In the genomic region with DNA sequence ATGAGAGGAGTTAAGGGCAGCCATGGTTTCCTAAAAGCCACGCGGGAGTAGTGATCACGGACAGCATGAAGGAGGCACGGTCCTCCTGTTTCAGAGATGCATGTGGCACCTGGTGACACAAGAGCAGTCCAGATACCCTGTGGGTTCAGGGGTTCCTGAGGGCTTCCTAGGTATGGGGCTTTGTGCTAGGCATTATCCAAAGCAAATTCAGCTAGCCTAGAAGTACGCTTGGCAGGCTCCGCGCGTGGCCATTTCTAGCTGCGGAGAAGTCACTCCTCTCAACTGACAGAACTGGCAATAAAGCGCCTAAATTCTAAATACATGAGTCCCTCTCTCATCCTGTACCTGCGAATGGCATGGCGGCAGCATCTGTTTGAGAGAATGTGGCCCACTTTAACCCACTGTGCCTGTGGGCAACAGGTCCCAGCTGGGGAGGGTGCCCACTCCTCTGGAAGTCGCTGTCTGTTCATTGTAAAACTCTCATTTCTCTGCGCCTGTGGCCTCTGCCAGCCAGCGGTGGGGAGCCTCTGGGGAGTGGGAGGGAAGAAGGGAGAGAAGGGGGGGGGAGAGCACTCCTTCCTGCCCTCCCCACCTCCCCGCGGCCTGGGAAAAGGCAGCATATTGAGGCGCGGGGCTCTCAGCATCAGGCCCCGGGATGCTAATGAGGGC, we compare ENCODE assay signal across 8 mouse cellular contexts. TPM values are rescaled to one million over a fixed set of nuclear protein-coding genes. Genes with fewer than 3 reads are reported as not detected.
DNase-seq lines count a peak whose midpoint lies in the region; ATAC-seq and TF ChIP-seq lines count a peak whose summit lies in the region.

No protein-coding gene starts in this region.

- TF ChIP-seq POLR2A in heart, adult 2 months (IDR thresholded peaks at IDR 0.05; ENCODE audit: insufficient read depth, low read depth, low read length) = no peak
- no peak for TF ChIP-seq POLR2A in thymus, adult 2 months (IDR thresholded peaks at IDR 0.05; ENCODE audit: control insufficient read depth, extremely low read depth, insufficient read depth, low read length, poor library complexity)

- no peaks in the 10 kb centered on the region for H3K9me3 ChIP-seq in limb, embryonic 13.5 days
- no peaks in the 10 kb centered on the region for H3K9me3 ChIP-seq in stomach, embryonic 16.5 days (replicated peaks; ENCODE audit: control insufficient read depth, low read length)

- H3K4me3 ChIP-seq in heart, adult 2 months = peak overlapping the region; percentile 65
- H3K4me3 ChIP-seq in thymus, adult 2 months (ENCODE audit: control insufficient read depth, insufficient read depth, low read length) = peak overlapping the region; percentile 53
- peak overlapping the region; percentile 47 for H3K4me3 ChIP-seq in limb, embryonic 13.5 days
- H3K4me3 ChIP-seq in stomach, embryonic 16.5 days (replicated peaks; ENCODE audit: low read length) = peak overlapping the region; percentile 45

- no peak overlapping the region for H3K27ac ChIP-seq in heart, adult 2 months
- no peak overlapping the region for H3K27ac ChIP-seq in thymus, adult 2 months (ENCODE audit: control insufficient read depth, insufficient read depth, low read length)
- H3K27ac ChIP-seq in limb, embryonic 13.5 days = no peak overlapping the region
- H3K27ac ChIP-seq in stomach, embryonic 16.5 days (ENCODE audit: low read length) = no peak overlapping the region

- no peak for ATAC-seq in limb, embryonic 13.5 days (ENCODE audit: low FRiP score, low read depth)
- no peak for ATAC-seq in stomach, embryonic 16.5 days (ENCODE audit: insufficient read depth, low FRiP score)

- no peak for DNase-seq in heart, adult 2 months
- no peak for DNase-seq in heart, adult 11 months
- no peak for DNase-seq in thymus, adult 2 months
- no peak for DNase-seq in thymus, postnatal 25 days
- no peak for DNase-seq in right cerebral cortex, postnatal 25 days
- DNase-seq in testis, postnatal 10 days (ENCODE audit: low spot score) = no peak

- peaks cover 12% of the 10 kb centered on the region for H3K27me3 ChIP-seq in heart, adult 2 months (ENCODE audit: control insufficient read depth, insufficient read depth, low read length)
- H3K27me3 ChIP-seq in thymus, adult 2 months (ENCODE audit: control insufficient read depth, insufficient read depth, low read length) = no peaks in the 10 kb centered on the region; the same call in 1 of the 2 replicates
- H3K27me3 ChIP-seq in limb, embryonic 13.5 days = peaks cover 78% of the 10 kb centered on the region
- H3K27me3 ChIP-seq in stomach, embryonic 16.5 days (ENCODE audit: control insufficient read depth, insufficient read depth, low read length) = peaks cover 70% of the 10 kb centered on the region

- no peaks in the 10 kb centered on the region for H3K36me3 ChIP-seq in heart, adult 2 months (ENCODE audit: control insufficient read depth, insufficient read depth, low read length)
- no peaks in the 10 kb centered on the region for H3K36me3 ChIP-seq in thymus, adult 2 months (ENCODE audit: control insufficient read depth, insufficient read depth, low read length)
- H3K36me3 ChIP-seq in limb, embryonic 13.5 days = no peaks in the 10 kb centered on the region
- no peaks in the 10 kb centered on the region for H3K36me3 ChIP-seq in stomach, embryonic 16.5 days (ENCODE audit: control insufficient read depth, insufficient read depth, low read length)

- intact Hi-C loops in heart, adult 2 months (cut with DNase I) = no loop called here

- peak overlapping the region; percentile 10; the same call in 1 of the 2 replicates for H3K9ac ChIP-seq in heart, adult 2 months (ENCODE audit: low read depth, low read length)
- no peak overlapping the region; the same call in 1 of the 2 replicates for H3K9ac ChIP-seq in limb, embryonic 13.5 days
- H3K9ac ChIP-seq in stomach, embryonic 16.5 days (ENCODE audit: low read length) = peak overlapping the region; percentile 51; the same call in 1 of the 2 replicates

- peaks cover 2% of the 10 kb centered on the region for H3K4me1 ChIP-seq in heart, adult 2 months (ENCODE audit: control insufficient read depth, insufficient read depth, low read length)
- peaks cover 45% of the 10 kb centered on the region for H3K4me1 ChIP-seq in thymus, adult 2 months (replicated peaks; ENCODE audit: control insufficient read depth, insufficient read depth, low read length)
- peaks cover 61% of the 10 kb centered on the region for H3K4me1 ChIP-seq in limb, embryonic 13.5 days
- peaks cover 38% of the 10 kb centered on the region for H3K4me1 ChIP-seq in stomach, embryonic 16.5 days (ENCODE audit: control insufficient read depth, insufficient read depth, low read length)

- peak overlapping the region; percentile 82 for H3K4me2 ChIP-seq in limb, embryonic 13.5 days (replicated peaks)
- H3K4me2 ChIP-seq in stomach, embryonic 16.5 days (ENCODE audit: low read depth, low read length) = peak overlapping the region; percentile 73

- TF ChIP-seq EP300 in heart, adult 2 months (IDR thresholded peaks at IDR 0.05; ENCODE audit: insufficient read depth, low read depth, low read length) = no peak

- no peak for TF ChIP-seq CTCF in heart, adult 2 months (IDR thresholded peaks at IDR 0.05)
- no peak for TF ChIP-seq CTCF in thymus, adult 2 months (IDR thresholded peaks at IDR 0.05; ENCODE audit: borderline replicate concordance, control insufficient read depth, extremely low read depth, insufficient read depth, low read length, poor library complexity)

- 39% methylated on average over 20 of the region's 20 CpGs for WGBS in heart, adult 2 months
- WGBS in thymus, adult 2 months = 43% methylated on average over 20 of the region's 20 CpGs
- WGBS in limb, embryonic 13.5 days = 25% methylated on average over 20 of the region's 20 CpGs
- WGBS in stomach, embryonic 16.5 days = 29% methylated on average over 20 of the region's 20 CpGs

- H3K79me2 ChIP-seq in heart, adult 2 months (replicated peaks; ENCODE audit: control insufficient read depth, insufficient read depth, low read length) = no peaks in the 10 kb centered on the region

RNA-seq across cellular contexts. Expression of gene Hes5, which starts 0.6 kb away (rescaled TPM):
- not detected for total RNA-seq in heart, adult 2 months (2021)
- 0.10 TPM in 1 of 2 replicates, not detected in the other for polyA plus RNA-seq in heart, adult 2 months (2012; rRNA removed)
- 4.1 and 5.6 TPM in 2 replicates for polyA plus RNA-seq in thymus, adult 2 months (2012; rRNA removed)
- 0.94 and 2.3 TPM in 2 replicates for polyA plus RNA-seq in limb, embryonic 13.5 days (2015; fragmentation: Nextera tagmentation; extraction: Ambion mirVana)
- 0.59 and 1.0 TPM in 2 replicates for polyA plus RNA-seq in stomach, embryonic 16.5 days (2015; fragmentation: Nextera tagmentation; extraction: Ambion mirVana)

RNA-seq across cellular contexts. Expression of gene Pank4, which starts 3.8 kb away (rescaled TPM):
- total RNA-seq in heart, adult 2 months (2021) = 10 to 100 TPM; 40.7 to 43.9 TPM
- polyA plus RNA-seq in heart, adult 2 months (2012; rRNA removed) = 59.6 and 81.2 TPM in 2 replicates
- polyA plus RNA-seq in thymus, adult 2 months (2012; rRNA removed) = 121 and 155 TPM in 2 replicates
- 46.0 and 48.2 TPM in 2 replicates for polyA plus RNA-seq in limb, embryonic 13.5 days (2015; fragmentation: Nextera tagmentation; extraction: Ambion mirVana)
- polyA plus RNA-seq in stomach, embryonic 16.5 days (2015; fragmentation: Nextera tagmentation; extraction: Ambion mirVana) = 40.6 and 40.8 TPM in 2 replicates

RNA-seq across cellular contexts. Expression of gene Tnfrsf14, which starts 31.8 kb away (rescaled TPM):
- total RNA-seq in heart, adult 2 months (2021) = 1 to 10 TPM; 6.1 to 7.0 TPM
- 16.1 and 18.8 TPM in 2 replicates for polyA plus RNA-seq in heart, adult 2 months (2012; rRNA removed)
- 215 and 227 TPM in 2 replicates for polyA plus RNA-seq in thymus, adult 2 months (2012; rRNA removed)
- 1.2 and 1.8 TPM in 2 replicates for polyA plus RNA-seq in limb, embryonic 13.5 days (2015; fragmentation: Nextera tagmentation; extraction: Ambion mirVana)
- 4.3 and 4.6 TPM in 2 replicates for polyA plus RNA-seq in stomach, embryonic 16.5 days (2015; fragmentation: Nextera tagmentation; extraction: Ambion mirVana)

Comparison
In these comparisons a context has a peak if more than half of its experiments do, and no peak if none do; other contexts are left out.
1. RNA of gene Tnfrsf14, which starts 31.8 kb away (polyA plus RNA-seq): 215 to 227 TPM in thymus, adult 2 months; 16.1 to 18.8 TPM in heart, adult 2 months, 4.3 to 4.6 TPM in stomach, embryonic 16.5 days and 1.2 to 1.8 TPM in limb, embryonic 13.5 days; every median in the first group is over 10 times any median in the second.
2. Peak in every context shown above with its lines, with median percentiles within 50 percentile points of each other: H3K4me3 ChIP-seq.